Mouse (Mus musculus): Measurements from ENCODE around the gene Igf1. TPM values are rescaled to one million over a fixed set of nuclear protein-coding genes. Genes with fewer than 3 reads are reported as not detected.

Gene Igf1
- total RNA-seq (2014; fragmentation: Nextera tagmentation) (not detected in 2 replicates), total RNA-seq (2017) (0.04 TPM in 1 of 2 replicates, not detected in the other)

DNA sequence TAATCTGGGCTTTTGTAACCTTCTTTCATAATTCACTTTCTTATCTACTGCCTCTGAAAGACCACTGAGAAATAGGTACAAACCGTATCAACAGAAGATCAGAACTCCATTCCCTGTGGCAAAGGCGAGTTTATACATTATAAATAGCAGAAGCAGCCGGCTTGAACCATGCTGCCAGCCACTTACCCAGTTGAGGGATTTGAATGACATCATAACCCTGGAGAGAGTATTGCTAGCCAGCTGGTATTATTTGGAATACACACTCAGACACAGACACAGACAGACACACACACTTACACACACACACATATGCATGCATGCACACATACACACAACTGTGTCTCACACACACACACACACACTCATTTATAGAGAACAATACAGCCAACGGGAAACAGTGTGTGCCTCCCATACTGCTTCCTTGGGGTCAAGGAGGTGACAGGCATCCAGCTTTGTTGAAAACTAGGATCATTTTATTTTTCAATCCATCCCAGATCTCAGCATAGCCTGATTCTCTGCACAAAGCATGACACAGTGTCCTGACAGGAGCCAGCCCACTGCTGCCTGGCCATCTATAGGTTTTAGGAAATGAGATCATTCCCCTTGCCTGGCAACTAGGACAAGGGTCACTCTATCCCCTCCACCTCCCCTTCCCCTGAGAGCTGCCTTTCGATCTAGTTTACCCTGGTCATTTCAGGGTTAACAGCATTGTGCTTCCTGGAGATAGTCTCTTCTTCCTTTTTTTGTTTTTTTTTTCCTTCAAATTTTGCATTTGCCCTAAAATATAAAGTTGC, at the start of gene Igf1:
Gene Igf1, plus strand, starts transcription at position 253 of the 794 bp plus-strand sequence.
- ATAC-seq (replicated peaks; ENCODE audit: poor library complexity, severe bottlenecking) = no peak; the same call in 1 of the 2 replicates

DNA sequence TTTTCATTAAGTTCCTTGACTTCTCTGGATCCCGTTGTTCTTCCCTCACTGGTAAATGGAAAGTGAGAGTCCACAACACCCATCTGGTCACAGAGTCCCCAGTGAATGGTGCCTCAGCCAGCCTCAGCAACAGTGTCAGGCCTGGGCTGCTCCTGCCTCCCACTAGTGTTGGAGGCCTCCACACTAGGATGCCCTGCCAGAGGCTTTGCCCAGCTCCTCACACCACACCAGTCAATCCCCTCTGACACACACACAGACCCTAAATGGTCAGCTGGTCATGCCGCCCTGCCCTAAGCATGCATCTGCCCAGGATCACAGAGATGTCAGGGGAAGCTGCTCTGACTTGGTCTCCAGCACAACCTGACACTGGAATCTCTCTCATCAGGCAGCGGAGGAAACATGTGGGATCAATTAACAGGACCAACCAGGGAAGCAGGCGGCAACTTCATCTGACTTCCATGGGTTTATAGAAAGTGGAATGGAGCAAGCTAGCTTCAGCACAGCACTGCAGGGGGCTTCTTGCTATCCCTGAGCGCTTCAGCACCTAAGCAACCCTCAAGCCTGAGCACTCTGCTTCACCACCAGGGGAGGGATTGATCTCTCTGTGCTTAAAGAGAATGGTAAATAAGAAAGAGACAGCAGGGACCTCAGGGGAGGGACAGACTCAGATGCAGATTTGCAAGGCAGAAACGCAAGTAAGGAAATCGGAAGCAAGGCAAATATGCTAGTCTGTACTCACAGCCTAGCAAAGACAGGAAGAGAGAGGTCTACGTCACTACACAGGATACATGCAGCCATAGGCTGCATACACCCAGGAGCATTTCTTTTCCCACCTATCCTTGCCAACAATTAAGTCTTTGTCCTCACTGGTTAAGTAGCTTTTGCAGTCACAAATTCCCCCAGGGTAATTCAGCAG, 45.6 kb upstream of the Igf1 start:
- no peak for ATAC-seq (replicated peaks; ENCODE audit: poor library complexity, severe bottlenecking)

DNA sequence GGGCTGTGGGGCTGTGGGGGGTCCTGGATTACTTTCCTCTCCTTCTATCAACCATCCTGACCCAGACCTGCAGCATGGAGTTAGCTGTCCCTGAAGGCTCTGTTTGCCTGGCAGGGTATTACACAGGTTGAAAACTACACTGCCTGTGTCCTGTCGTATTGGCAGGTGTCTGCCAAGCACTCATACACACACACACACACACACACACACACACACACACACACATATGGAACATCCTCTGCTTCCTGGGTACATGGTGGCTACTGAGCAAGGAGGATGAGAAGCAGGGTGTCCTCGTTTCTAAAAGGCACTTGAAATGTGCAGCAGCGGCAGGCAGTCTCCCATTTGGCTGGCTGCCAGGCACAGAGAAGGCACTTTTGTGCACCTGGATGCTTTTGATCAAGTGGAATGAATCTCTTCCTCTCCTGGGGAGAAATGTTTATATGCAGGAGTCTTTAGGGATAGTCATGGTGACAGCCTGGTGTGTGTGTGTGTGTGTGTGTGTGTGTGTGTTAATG, 44.9 kb upstream of the Igf1 start:
- ATAC-seq (replicated peaks; ENCODE audit: poor library complexity, severe bottlenecking) = no peak

DNA sequence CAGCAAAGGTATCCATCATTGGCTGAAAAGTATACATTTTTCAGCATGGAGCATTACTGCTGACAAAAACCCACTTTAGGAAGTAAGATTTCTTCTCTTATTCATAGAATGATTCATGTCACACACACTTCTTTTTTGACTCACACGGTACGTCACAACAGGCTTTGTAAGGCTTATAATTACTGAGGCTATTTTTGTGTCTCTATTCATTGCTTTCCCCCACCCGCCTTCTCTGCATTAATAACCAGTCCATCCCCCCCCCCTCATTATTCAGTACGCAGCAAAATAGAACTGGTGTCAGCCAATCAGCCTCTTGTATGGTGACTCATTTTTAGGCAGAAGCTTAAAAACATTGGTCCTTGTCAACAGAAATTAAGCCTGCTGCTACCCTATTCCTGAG, 41.2 kb upstream of the Igf1 start:
- no peak for ATAC-seq (replicated peaks; ENCODE audit: poor library complexity, severe bottlenecking)

DNA sequence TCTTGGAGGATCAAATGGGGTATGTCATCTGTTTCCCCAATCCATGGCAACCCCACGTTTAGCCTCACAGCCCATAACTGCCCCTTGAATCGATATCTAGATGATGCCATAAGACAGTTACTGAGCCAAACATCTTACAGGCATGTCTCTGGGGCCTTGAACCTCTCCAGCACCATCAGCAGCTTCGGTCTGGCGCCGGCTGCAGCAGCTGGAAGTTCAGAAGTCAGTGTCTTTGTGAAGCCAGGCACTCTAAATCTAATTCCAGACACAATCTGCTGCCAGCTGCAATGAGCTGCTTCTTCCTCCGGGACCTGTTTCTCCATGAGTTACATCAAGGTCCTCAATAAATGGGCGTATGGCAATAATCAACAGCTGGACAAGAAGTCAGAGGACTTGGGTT, 40.3 kb upstream of the Igf1 start:
- ATAC-seq (replicated peaks; ENCODE audit: poor library complexity, severe bottlenecking) = no peak

DNA sequence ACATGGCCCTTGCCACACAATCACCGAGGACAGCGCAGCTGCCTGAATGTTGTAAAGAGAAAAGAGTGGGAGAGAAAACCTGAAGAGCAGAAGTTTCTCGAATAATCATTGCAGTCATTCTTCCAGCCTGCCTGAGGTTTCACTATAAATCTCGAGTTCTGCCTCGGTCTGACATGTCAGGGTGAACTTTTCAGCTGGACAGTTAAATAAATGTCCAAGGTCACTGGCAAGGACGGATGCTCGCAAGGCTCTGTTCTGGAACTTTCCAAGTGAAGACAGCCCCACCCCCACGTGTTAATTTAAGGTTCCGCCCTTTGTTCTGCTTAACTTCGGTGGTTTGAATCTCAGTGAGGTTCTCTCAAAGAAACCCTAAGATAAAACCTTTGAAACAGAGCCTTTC, 36.2 kb upstream of the Igf1 start:
- no peak for ATAC-seq (replicated peaks; ENCODE audit: poor library complexity, severe bottlenecking)

DNA sequence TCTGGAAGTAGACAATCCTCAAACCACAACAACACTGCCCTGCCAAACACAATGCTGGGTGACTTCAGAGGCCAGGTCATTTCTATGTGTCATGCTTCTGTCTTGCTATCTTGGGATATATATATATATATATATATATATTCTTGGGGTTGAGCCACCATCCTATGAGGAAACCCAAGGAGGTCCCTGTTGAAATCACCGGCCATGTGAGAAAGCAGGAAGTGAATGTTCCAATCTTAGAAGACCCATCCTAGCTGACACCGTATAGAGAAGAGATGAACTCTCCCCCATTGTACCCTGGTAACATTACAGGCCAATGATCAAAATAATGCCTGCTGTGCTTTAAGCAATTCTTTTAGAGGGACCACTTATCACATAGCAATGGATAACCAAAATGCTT, 28.1 kb upstream of the Igf1 start:
- peak; percentile 84 for ATAC-seq (replicated peaks; ENCODE audit: poor library complexity, severe bottlenecking)

DNA sequence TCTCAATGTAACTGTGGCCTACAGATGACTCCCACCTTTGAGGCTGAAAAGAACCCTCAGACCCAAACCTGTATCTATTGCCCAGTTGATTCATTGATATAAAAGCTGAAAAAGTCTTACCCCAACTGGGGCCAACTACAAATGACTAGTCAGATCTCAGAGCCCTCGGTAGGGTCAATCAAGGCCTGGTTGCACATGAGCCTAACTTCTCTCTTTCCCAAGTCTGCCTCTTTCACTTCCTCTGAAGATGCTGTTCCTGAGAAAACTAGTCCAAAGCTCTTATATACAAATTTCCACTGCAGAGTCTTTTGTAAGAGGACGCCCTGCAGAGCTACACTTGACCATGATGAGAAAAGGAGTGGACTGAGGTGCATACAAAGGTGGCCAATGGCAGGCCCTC, 27.4 kb upstream of the Igf1 start:
- ATAC-seq (replicated peaks; ENCODE audit: poor library complexity, severe bottlenecking) = peak; percentile 68

DNA sequence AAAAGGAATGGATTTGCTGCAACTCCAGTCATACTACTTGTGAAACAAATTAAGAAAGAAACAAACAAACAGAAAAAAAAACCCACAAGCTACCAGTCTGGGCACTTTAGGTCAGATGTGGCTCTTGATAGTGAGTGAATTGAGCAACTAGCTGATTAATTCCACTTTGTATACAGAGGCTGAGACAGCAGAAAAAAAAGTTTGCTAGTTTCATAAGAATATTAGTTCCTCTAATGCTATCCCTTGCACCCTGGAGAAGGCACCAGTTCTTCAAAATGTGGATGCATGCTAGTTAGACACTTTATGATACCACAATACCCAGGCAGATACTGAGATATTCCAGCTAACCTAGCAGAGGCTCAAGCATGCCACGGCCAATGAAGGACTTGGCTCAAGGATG, 26.0 kb upstream of the Igf1 start:
- peak; percentile 76 for ATAC-seq (replicated peaks; ENCODE audit: poor library complexity, severe bottlenecking)

DNA sequence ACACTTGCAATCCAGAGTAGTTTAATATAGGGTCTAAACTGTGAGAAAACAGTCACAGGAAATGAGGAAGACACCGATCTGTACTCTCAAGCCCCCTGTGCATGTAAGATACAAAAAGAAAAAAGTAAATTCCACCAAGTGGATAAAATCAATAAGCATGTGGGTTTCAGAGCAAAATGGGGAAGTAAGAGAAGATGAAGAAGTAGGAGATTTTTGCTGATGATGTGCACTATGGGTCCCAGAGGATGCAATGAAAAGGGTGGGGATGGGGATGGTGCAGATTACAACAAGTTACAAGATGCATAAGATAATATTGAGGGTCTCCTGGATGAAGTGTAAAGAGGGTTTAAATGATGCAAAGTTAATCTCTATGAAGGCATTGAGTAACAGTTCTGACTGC, 18.6 kb upstream of the Igf1 start:
- peak; percentile 47 for ATAC-seq (replicated peaks; ENCODE audit: poor library complexity, severe bottlenecking)

DNA sequence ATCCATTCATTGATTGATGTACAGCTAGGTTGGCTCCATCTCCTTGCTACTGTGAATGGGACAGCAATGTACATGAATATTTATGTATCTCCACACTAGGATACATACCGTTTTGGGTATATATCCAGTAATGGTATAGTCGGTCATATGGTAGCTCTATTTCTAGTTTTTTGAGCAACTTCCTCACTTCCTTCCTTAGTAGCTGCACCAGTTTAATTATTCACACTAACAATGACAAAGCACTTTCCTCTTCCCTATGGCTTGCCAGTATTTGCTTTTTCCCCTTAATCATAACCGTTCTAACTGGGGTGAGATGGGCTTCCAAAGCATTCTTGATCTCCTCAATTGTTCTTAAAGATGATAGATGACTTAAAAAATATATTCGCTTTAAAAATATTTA, 15.6 kb upstream of the Igf1 start:
- peak; percentile 82 for ATAC-seq (replicated peaks; ENCODE audit: poor library complexity, severe bottlenecking)

DNA sequence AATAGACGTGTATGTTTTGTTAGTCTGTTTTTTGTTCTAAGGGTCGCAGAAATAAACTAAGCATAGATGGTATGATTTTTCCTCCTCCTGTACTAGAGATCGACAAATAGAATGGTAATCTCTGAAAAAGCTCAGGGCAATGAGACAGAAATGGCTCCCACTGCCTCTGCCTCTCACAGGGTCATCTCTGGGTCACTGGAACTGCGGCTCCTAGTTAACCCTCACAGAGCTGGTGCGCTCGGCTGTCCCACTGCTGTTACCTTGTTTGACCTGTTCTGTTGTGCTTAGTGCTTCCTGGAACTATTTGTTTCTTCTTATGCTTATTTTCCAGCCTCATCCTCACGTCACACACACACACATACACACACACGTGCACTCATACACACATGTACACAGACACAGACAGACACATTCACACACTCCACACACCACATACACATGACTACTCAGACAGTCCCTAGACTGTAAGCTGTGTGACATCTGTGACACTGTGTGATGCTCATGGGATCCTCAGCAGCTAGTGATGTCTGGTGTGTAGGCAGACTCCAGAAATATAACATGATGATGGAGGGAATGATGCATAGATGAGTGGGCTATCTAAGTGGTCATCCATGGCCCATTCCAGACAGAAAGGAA, 13.0 kb upstream of the Igf1 start:
- no peak for ATAC-seq (replicated peaks; ENCODE audit: poor library complexity, severe bottlenecking)

DNA sequence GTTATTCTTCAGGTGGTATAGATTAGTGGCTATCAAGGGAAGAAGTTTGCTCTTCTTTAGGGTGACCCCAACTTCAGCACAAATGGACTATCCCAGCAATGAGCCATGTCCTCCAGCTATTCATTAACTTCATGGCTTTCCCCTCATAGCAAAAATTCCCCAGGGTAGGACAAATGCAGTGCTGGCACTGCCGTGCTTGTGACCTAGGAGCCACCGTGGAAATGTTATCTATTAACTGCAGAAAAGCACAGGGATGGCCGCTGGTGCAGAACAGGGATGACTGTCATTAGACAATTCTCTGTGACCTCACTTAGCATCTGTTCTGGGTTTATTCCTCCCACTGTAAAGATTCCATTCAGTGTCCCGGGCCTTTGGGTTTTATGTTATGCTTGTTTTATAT, 10.2 kb upstream of the Igf1 start:
- ATAC-seq (replicated peaks; ENCODE audit: poor library complexity, severe bottlenecking) = no peak

DNA sequence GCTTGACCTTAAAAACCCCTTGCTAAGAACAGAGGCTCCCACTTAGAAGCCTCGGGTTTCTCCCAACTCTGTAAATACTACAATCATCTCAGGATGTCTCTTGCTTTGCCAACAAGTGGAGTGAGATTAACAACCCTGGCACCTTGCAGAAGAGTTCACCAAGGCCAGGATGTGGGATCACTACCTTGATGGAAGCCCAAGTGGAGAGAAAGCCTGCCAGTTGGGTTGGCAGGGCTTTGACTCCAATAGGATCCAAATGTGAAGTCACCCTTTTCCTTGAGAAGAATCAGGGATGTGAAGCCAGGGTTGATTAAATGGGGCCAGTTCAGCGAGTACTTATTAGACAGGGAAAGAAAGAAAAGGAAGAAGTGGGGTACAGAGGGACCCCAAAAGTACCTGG, 9.6 kb upstream of the Igf1 start:
- ATAC-seq (replicated peaks; ENCODE audit: poor library complexity, severe bottlenecking) = no peak

DNA sequence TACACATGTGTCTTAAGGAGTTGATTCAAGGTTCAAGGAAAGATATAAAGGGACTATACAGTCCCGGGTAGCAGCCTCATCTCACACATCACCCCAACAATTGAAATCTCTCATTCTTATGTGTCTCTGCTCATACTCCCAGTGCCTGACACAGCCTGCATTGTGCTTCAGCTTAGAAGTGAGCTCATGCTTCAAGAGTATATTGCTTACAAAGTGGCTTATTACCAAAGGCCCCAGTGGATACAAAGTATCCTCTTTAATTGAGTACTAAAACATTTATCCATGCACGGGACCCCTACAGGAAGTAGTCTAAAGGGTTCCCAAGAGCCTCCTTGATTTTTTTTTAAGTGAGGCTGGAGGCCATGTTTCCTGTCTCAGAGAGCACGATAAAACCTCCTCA, 6.6 kb upstream of the Igf1 start:
- ATAC-seq (replicated peaks; ENCODE audit: poor library complexity, severe bottlenecking) = no peak

DNA sequence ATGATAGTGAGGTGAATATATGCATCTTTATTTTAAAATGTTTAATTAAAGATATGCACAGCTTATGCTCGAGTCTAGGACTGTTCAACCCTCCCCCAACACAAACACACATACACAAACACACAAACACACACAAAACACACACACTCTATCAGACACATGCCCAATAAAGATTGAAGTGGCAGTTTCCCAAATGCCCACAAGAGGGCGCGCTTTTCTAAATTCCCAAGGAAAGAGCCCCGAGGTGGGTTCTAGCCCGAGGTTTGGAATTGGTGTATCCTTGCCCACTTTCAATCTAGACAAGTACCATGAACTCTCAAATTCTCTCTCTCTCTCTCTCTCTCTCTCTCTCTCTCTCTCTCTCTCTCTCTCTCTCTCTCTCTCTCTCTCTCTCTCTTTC, 3.7 kb upstream of the Igf1 start:
- peak; percentile 20; the same call in 1 of the 2 replicates for ATAC-seq (replicated peaks; ENCODE audit: poor library complexity, severe bottlenecking)

DNA sequence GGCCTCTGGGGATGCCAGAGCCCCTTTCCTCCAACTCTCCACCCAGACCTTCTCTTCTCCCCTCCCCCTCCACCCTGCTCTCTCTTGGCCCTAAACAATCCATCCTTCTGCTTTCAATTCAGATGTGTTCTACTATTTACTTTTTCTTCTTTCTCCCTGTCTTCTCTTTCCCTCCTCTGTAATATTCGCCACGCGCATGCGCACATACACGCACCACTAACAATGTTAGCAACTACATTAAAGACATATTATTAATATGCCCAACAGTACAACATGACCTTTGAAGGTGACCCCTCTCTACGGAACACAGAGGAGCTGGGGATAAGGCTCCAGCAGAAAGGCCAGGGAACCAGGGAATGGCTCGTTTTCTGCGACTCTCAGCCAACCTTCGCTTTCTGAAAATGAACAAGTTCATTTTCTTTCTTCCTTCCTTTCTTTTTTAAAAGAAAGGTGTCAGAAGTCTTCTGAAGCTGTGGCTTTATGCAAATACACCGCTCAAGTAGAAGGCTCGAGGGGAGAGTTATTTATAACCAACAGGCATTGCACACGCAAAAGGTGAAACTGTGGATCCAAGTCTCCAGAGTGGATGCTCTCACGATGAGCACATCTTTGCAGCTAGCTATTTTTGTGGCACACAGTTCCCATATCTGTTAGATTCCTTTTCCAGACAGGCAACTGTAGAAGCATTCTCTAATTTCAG, 2.5 kb upstream of the Igf1 start:
- ATAC-seq (replicated peaks; ENCODE audit: poor library complexity, severe bottlenecking) = no peak

DNA sequence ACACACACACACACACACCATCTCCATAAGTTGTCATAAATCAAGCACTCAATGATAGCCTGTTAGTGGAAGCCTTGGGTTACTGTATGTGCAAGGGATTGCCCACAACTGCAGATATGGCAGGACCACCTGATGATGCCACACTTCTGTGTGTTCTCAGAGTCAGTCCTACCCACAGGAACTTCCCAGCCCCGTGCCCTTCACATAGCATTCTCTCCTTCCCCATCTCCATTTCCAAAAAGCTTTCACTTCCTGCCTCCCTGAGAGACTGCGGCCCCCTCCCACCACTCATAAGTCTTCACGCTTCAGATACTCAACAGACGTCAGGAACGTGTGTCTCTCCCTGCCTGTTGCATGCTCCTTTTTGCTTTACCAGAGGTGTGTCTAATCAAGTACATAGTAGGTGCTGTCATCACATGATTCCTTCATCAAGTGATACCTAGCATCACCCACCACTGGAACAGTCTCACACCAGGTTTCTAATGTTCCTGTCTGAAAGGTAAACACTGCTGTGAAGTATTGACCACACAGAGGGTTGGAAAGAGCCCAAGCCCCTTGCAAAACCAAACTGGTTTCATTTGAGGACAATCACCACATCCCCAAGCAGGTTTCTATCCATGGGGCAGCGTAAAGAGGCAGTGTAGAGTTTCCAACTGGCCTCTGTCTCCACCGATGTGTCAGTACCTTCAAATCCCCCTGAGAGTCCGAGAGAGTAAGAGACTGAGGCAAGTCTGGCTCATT, 680 bp upstream of the Igf1 start:
- ATAC-seq (replicated peaks; ENCODE audit: poor library complexity, severe bottlenecking) = peak; percentile 54

DNA sequence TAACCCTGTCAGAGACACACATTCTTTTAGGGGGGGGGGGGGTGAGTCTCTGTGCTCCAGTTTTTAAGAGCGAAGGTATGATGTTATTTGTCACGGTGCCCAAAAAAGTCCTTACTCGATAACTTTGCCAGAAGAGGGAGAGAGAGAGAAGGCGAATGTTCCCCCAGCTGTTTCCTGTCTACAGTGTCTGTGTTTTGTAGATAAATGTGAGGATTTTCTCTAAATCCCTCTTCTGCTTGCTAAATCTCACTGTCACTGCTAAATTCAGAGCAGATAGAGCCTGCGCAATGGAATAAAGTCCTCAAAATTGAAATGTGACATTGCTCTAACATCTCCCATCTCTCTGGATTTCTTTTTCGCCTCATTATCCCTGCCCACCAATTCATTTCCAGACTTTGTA, 874 bp downstream of the Igf1 start:
- ATAC-seq (replicated peaks; ENCODE audit: poor library complexity, severe bottlenecking) = no peak
